Comparison of ENCODE assay signal across 13 mouse cellular contexts in genomic region chr7:28863540-28863939, GRCm38 (mm10). TPM values are rescaled to one million over a fixed set of nuclear protein-coding genes. Genes with fewer than 3 reads are reported as not detected.
DNase-seq lines count a peak whose midpoint lies in the region; ATAC-seq and TF ChIP-seq lines count a peak whose summit lies in the region.
"Had no signal": no experiment of that assay in that cellular context is flagged by ENCODE, and none has a peak within 500 bp of the region (broad histone marks: within the 10 kb centered on the region; RNA-seq: fewer than 3 reads in every experiment).

Gene Lgals7, plus strand, starts transcription at chr7:28863853.

- no peak within 1 kb of the TSS for H3K4me3 ChIP-seq in intestine, embryonic 16.5 days (ENCODE audit: low read length)
- H3K4me3 ChIP-seq in intestine, embryonic 15.5 days (replicated peaks), result no peak within 1 kb of the TSS
- H3K4me3 ChIP-seq in thymus, adult 2 months (ENCODE audit: control insufficient read depth, insufficient read depth, low read length), result no peak within 1 kb of the TSS
- no peak within 1 kb of the TSS for H3K4me3 ChIP-seq in limb, embryonic 10.5 days
- H3K4me3 ChIP-seq: embryonic facial prominence, embryonic 12.5 days had no signal

- peak within 1 kb of the TSS; percentile 25; the same call in 1 of the 2 replicates for H3K9ac ChIP-seq in intestine, embryonic 16.5 days (ENCODE audit: low read depth, low read length)
- H3K9ac ChIP-seq in intestine, embryonic 15.5 days, result no peak within 1 kb of the TSS
- H3K9ac ChIP-seq: embryonic facial prominence, embryonic 12.5 days had no signal

- H3K27ac ChIP-seq in intestine, embryonic 16.5 days (ENCODE audit: low read length), result no peak within 1 kb of the TSS
- H3K27ac ChIP-seq in intestine, embryonic 15.5 days, result no peak within 1 kb of the TSS
- H3K27ac ChIP-seq in thymus, adult 2 months (ENCODE audit: control insufficient read depth, insufficient read depth, low read length), result no peak within 1 kb of the TSS
- H3K27ac ChIP-seq in limb, embryonic 10.5 days, result 0 out of 2 replicates have a peak within 1 kb of the TSS, but pooled peaks have one; percentile 36
- H3K27ac ChIP-seq: embryonic facial prominence, embryonic 12.5 days had no signal

- H3K4me2 ChIP-seq in intestine, embryonic 16.5 days (ENCODE audit: low read depth, low read length), result no peak within 1 kb of the TSS
- no peak within 1 kb of the TSS for H3K4me2 ChIP-seq in intestine, embryonic 15.5 days (replicated peaks)
- H3K4me2 ChIP-seq: embryonic facial prominence, embryonic 12.5 days had no signal

- H3K9me3 ChIP-seq in intestine, embryonic 16.5 days (ENCODE audit: control insufficient read depth, low read length), result peaks cover 4% of the 10 kb centered on the region; the same call in 1 of the 2 replicates
- no peaks in the 10 kb centered on the region for H3K9me3 ChIP-seq in intestine, embryonic 15.5 days
- no peaks in the 10 kb centered on the region for H3K9me3 ChIP-seq in limb, embryonic 10.5 days (replicated peaks)

- TF ChIP-seq POLR2A in thymus, adult 2 months (IDR thresholded peaks at IDR 0.05; ENCODE audit: control insufficient read depth, extremely low read depth, insufficient read depth, low read length, poor library complexity), result no peak

- ATAC-seq in intestine, embryonic 16.5 days, result no peak
- ATAC-seq in intestine, embryonic 15.5 days, result no peak
- ATAC-seq: lung, postnatal 0 days had no signal

- H3K27me3 ChIP-seq in intestine, embryonic 16.5 days (replicated peaks; ENCODE audit: control insufficient read depth, insufficient read depth, low read length), result no peaks in the 10 kb centered on the region
- H3K27me3 ChIP-seq in intestine, embryonic 15.5 days (replicated peaks), result no peaks in the 10 kb centered on the region
- no peaks in the 10 kb centered on the region for H3K27me3 ChIP-seq in thymus, adult 2 months (ENCODE audit: control insufficient read depth, insufficient read depth, low read length)
- H3K27me3 ChIP-seq in limb, embryonic 10.5 days (ENCODE audit: low read depth, poor library complexity, severe bottlenecking), result 0 out of 2 replicates have a peak, but pooled peaks cover 5% of the 10 kb centered on the region
- H3K27me3 ChIP-seq: embryonic facial prominence, embryonic 12.5 days had no signal

- TF ChIP-seq CTCF in thymus, adult 2 months (IDR thresholded peaks at IDR 0.05; ENCODE audit: borderline replicate concordance, control insufficient read depth, extremely low read depth, insufficient read depth, low read length, poor library complexity), result no peak

- H3K4me1 ChIP-seq in intestine, embryonic 16.5 days (ENCODE audit: control insufficient read depth, insufficient read depth, low read length), result peaks cover 17% of the 10 kb centered on the region; the same call in 1 of the 2 replicates
- peaks cover 28% of the 10 kb centered on the region for H3K4me1 ChIP-seq in intestine, embryonic 15.5 days (replicated peaks)
- peaks cover 37% of the 10 kb centered on the region for H3K4me1 ChIP-seq in thymus, adult 2 months (replicated peaks; ENCODE audit: control insufficient read depth, insufficient read depth, low read length)
- H3K4me1 ChIP-seq in limb, embryonic 10.5 days, result peaks cover 28% of the 10 kb centered on the region

- WGBS in intestine, embryonic 16.5 days, result 84% methylated on average over 6 of the region's 6 CpGs
- WGBS in intestine, embryonic 15.5 days, result 83% methylated on average over 6 of the region's 6 CpGs
- WGBS in thymus, adult 2 months, result 82% methylated on average over 6 of the region's 6 CpGs
- WGBS in limb, embryonic 10.5 days, result 82% methylated on average over 6 of the region's 6 CpGs

- no peak for DNase-seq in thymus, adult 2 months
- DNase-seq in thymus, postnatal 36 days, result no peak
- DNase-seq in limb, embryonic 10.5 days (ENCODE audit: low spot score), result no peak
- no peak for DNase-seq in B cell, adult 2 months
- no peak for DNase-seq in layer of hippocampus, adult 8-10 months (ENCODE audit: low spot score in 2 of 2)
- DNase-seq: cerebellum, adult 11 months; gastrocnemius, postnatal 25 days; kidney, adult 8-10 months; thymus, postnatal 4 days had no signal

- H3K36me3 ChIP-seq in intestine, embryonic 16.5 days (ENCODE audit: control insufficient read depth, insufficient read depth, low read length), result no peaks in the 10 kb centered on the region
- no peaks in the 10 kb centered on the region for H3K36me3 ChIP-seq in intestine, embryonic 15.5 days
- H3K36me3 ChIP-seq in thymus, adult 2 months (ENCODE audit: control insufficient read depth, insufficient read depth, low read length), result no peaks in the 10 kb centered on the region
- H3K36me3 ChIP-seq in limb, embryonic 10.5 days, result no peaks in the 10 kb centered on the region
- H3K36me3 ChIP-seq: embryonic facial prominence, embryonic 12.5 days had no signal

RNA-seq across cellular contexts. Expression of gene Lgals7, which starts in this region (rescaled TPM):
- polyA plus RNA-seq in intestine, embryonic 16.5 days (2015; fragmentation: Nextera tagmentation; extraction: Ambion mirVana), result 0.56 and 0.97 TPM in 2 replicates
- polyA plus RNA-seq in intestine, embryonic 15.5 days (2015; fragmentation: Nextera tagmentation; extraction: Ambion mirVana), result 0.98 and 1.4 TPM in 2 replicates
- 13.0 and 15.5 TPM in 2 replicates for polyA plus RNA-seq in thymus, adult 2 months (2012; rRNA removed)
- polyA plus RNA-seq in limb, embryonic 10.5 days (2016; fragmentation: Nextera tagmentation; extraction: Ambion mirVana), result 0.41 and 0.73 TPM in 2 replicates
- not detected for total RNA-seq in layer of hippocampus, adult 8-10 months (2022)
- total RNA-seq: gastrocnemius, postnatal 25 days had no signal
